Mouse (Mus musculus): Measurements from ENCODE around the gene Id2.

DNA sequence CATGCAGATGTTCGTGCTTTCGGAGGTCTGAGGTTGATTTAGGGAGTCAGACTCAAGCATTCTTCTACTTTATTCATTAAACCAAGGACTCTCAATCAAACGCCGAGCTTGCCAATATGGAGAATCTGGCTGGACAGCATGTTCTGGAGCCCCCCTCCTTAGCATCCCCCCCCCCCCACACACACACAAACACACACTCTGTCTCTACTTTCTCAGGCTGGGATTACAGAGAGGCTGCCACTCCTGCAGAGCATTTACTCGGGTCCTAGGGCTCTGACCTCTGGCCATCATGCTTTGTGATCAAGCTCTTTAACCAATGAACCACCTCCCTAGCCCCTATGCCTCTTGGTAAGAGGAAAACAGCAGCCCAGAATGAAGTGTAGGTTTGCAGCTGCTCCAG is 29.3 kb upstream of the Id2 start:
- no peak for TF ChIP-seq MAX (IDR thresholded peaks at IDR 0.05)
- TF ChIP-seq CTCF (IDR thresholded peaks at IDR 0.05; ENCODE audit: control insufficient read depth, insufficient read depth, insufficient read length): no peak
- no peak for TF ChIP-seq USF1 (IDR thresholded peaks at IDR 0.05; ENCODE audit: low read depth)
- no peak for TF ChIP-seq FOSL1 (IDR thresholded peaks at IDR 0.05; ENCODE audit: insufficient read depth, low read length, poor library complexity, severe bottlenecking)
- no peak for TF ChIP-seq MYOD1 (IDR thresholded peaks at IDR 0.05; ENCODE audit: control insufficient read depth, insufficient read length, low read depth)
- no peak for TF ChIP-seq CEBPB (IDR thresholded peaks at IDR 0.05; ENCODE audit: low read depth)
- no peak for TF ChIP-seq MYOG (IDR thresholded peaks at IDR 0.05; ENCODE audit: control insufficient read depth, extremely low read depth, insufficient read length)

Measured in C2C12 (cell line).